Mouse (Mus musculus): ENCODE measurements at regions not wholly inside any gene's neighbourhood (a gene's known extent, or its start where the extent isn't known, plus 50 kb on each side); places are given as distances from the start of the nearest gene placed in this dataset.
A peak's percentile ranks its signal among the peaks of the same experiment; 100 is the strongest.

GRCm38 (mm10) chr17:55288589-55288988 lies 156.6 kb upstream of the St6gal2 start:
- Histone ChIP-seq H3K9ac (ENCODE audit: low read length) (no peak overlapping the region), H3K9me3 (replicated peaks; ENCODE audit: control insufficient read depth, low read length) (no peaks in the 10 kb centered on the region), H3K27ac (ENCODE audit: low read depth, low read length) (no peak overlapping the region), H3K27me3 (replicated peaks; ENCODE audit: control insufficient read depth, insufficient read depth, low read length) (no peaks in the 10 kb centered on the region), H3K4me1 (ENCODE audit: control insufficient read depth, insufficient read depth, low read length) (no peaks in the 10 kb centered on the region), H3K4me2 (ENCODE audit: low read length) (no peak overlapping the region), H3K4me3 (ENCODE audit: low read depth, low read length) (no peak overlapping the region), H3K36me3 (ENCODE audit: control insufficient read depth, insufficient read depth, low read length) (no peaks in the 10 kb centered on the region)
- 7% methylated on average over 1 of the region's 1 CpGs for WGBS
- DNase-seq (ENCODE audit: low spot score), result no peak
- ATAC-seq, result no peak

DNA sequence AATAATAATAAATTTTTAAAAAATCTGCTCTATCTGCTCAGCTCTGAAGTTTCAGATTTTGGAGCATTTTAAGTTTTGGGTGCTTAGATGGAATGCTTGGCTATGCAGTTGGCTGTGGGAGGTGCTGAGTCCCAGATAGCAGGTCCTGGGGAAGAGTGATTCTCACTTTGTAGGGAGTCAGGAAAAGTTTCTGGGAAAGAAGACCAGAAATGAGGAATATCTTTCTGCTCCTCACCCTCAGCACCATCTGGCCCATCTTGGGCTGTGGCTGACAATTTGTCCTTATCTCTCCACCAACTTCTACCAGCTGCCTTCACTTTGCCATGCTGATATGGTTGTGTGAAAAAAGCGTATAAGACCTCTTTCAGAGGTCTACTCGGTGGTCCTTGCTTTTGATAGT lies 152.5 kb upstream of the St6gal2 start:
- Histone ChIP-seq H3K4me3 (ENCODE audit: low read depth, low read length) (no peak overlapping the region), H3K4me1 (ENCODE audit: control insufficient read depth, insufficient read depth, low read length) (no peaks in the 10 kb centered on the region), H3K36me3 (ENCODE audit: control insufficient read depth, insufficient read depth, low read length) (no peaks in the 10 kb centered on the region), H3K9ac (ENCODE audit: low read length) (no peak overlapping the region), H3K27ac (ENCODE audit: low read depth, low read length) (no peak overlapping the region), H3K27me3 (replicated peaks; ENCODE audit: control insufficient read depth, insufficient read depth, low read length) (no peaks in the 10 kb centered on the region), H3K9me3 (replicated peaks; ENCODE audit: control insufficient read depth, low read length) (no peaks in the 10 kb centered on the region), H3K4me2 (ENCODE audit: low read length) (no peak overlapping the region)
- ATAC-seq (no peak), DNase-seq (ENCODE audit: low spot score) (no peak)
- 87% methylated on average over 2 of the region's 2 CpGs for WGBS

GRCm38 (mm10) chr17:55296701-55297100 lies 148.5 kb upstream of the St6gal2 start:
- Histone ChIP-seq H3K27ac (ENCODE audit: low read depth, low read length) (no peak overlapping the region), H3K27me3 (replicated peaks; ENCODE audit: control insufficient read depth, insufficient read depth, low read length) (no peaks in the 10 kb centered on the region), H3K9ac (ENCODE audit: low read length) (no peak overlapping the region), H3K4me2 (ENCODE audit: low read length) (no peak overlapping the region), H3K4me1 (ENCODE audit: control insufficient read depth, insufficient read depth, low read length) (no peaks in the 10 kb centered on the region), H3K9me3 (replicated peaks; ENCODE audit: control insufficient read depth, low read length) (no peaks in the 10 kb centered on the region), H3K4me3 (ENCODE audit: low read depth, low read length) (no peak overlapping the region), H3K36me3 (ENCODE audit: control insufficient read depth, insufficient read depth, low read length) (no peaks in the 10 kb centered on the region)
- ATAC-seq, result no peak
- DNase-seq (ENCODE audit: low spot score), result no peak
- 93% methylated on average over 2 of the region's 2 CpGs for WGBS

- Histone ChIP-seq H3K27ac (ENCODE audit: low read depth, low read length) (no peak overlapping the region), H3K27me3 (replicated peaks; ENCODE audit: control insufficient read depth, insufficient read depth, low read length) (no peaks in the 10 kb centered on the region), H3K36me3 (ENCODE audit: control insufficient read depth, insufficient read depth, low read length) (no peaks in the 10 kb centered on the region), H3K9ac (ENCODE audit: low read length) (no peak overlapping the region), H3K4me2 (ENCODE audit: low read length) (no peak overlapping the region), H3K9me3 (replicated peaks; ENCODE audit: control insufficient read depth, low read length) (no peaks in the 10 kb centered on the region), H3K4me3 (ENCODE audit: low read depth, low read length) (no peak overlapping the region), H3K4me1 (ENCODE audit: control insufficient read depth, insufficient read depth, low read length) (no peaks in the 10 kb centered on the region)
- DNase-seq (ENCODE audit: low spot score), result no peak
- WGBS, result 84% methylated on average over 1 of the region's 1 CpGs
- ATAC-seq, result no peak
Observed at GRCm38 (mm10) chr17:55298852-55299251, 146.3 kb upstream of the St6gal2 start.

DNA sequence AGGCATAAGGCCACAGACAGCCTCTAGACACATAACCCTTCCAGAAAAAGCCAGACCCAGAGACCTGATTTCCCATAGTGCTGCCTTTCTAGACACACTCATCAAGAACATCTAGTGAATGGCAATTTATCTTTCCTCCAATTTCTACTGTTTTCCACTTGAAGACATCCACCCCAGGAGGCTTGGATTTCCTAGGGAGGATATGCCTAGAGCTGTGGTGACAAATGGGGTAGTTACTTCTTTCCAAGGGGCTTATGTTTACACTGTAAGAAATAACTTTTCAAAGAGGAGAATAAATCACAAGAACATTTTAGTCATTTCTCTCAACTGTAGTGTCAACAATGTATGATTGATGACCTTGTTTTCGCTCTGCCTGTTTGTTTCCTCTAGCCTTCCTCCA lies 124.2 kb upstream of the St6gal2 start:
- Histone ChIP-seq H3K4me1 (ENCODE audit: control insufficient read depth, insufficient read depth, low read length) (no peaks in the 10 kb centered on the region), H3K4me3 (ENCODE audit: low read depth, low read length) (no peak overlapping the region), H3K9me3 (replicated peaks; ENCODE audit: control insufficient read depth, low read length) (no peaks in the 10 kb centered on the region), H3K9ac (ENCODE audit: low read length) (no peak overlapping the region), H3K27ac (ENCODE audit: low read depth, low read length) (no peak overlapping the region), H3K36me3 (ENCODE audit: control insufficient read depth, insufficient read depth, low read length) (no peaks in the 10 kb centered on the region), H3K27me3 (replicated peaks; ENCODE audit: control insufficient read depth, insufficient read depth, low read length) (no peaks in the 10 kb centered on the region), H3K4me2 (ENCODE audit: low read length) (no peak overlapping the region)
- DNase-seq (ENCODE audit: low spot score) (no peak), ATAC-seq (no peak)
- 92% methylated on average over 1 of the region's 1 CpGs for WGBS

DNA sequence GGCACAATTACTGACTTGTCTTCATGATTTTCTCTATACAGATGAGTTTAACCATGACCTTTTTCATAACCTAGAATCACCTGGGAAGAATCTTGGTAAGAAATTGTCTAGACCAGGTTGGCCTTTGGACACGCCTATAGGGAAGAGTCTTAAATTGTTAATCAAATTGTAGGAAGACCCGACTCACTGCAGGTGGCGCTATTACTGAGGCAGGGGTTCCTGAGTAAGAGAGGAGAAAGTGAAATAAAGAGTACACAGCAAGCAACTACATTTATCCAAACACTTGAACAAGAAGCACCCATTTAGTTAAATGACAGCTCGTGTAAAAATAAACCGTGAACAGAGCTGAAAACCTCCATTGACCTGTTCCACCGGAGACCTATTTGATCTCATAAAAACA lies 85.9 kb upstream of the St6gal2 start:
- H3K9ac ChIP-seq (ENCODE audit: low read length), result no peak overlapping the region
- no peak overlapping the region for H3K4me3 ChIP-seq (ENCODE audit: low read depth, low read length)
- no peak for DNase-seq (ENCODE audit: low spot score)
- 88% methylated on average over 6 of the region's 6 CpGs for WGBS
- no peak for ATAC-seq
- no peaks in the 10 kb centered on the region for H3K36me3 ChIP-seq (ENCODE audit: control insufficient read depth, insufficient read depth, low read length)
- H3K27me3 ChIP-seq (replicated peaks; ENCODE audit: control insufficient read depth, insufficient read depth, low read length), result no peaks in the 10 kb centered on the region
- H3K4me1 ChIP-seq (ENCODE audit: control insufficient read depth, insufficient read depth, low read length), result no peaks in the 10 kb centered on the region
- no peak overlapping the region for H3K4me2 ChIP-seq (ENCODE audit: low read length)
- no peak overlapping the region for H3K27ac ChIP-seq (ENCODE audit: low read depth, low read length)
- no peaks in the 10 kb centered on the region for H3K9me3 ChIP-seq (replicated peaks; ENCODE audit: control insufficient read depth, low read length)

DNA sequence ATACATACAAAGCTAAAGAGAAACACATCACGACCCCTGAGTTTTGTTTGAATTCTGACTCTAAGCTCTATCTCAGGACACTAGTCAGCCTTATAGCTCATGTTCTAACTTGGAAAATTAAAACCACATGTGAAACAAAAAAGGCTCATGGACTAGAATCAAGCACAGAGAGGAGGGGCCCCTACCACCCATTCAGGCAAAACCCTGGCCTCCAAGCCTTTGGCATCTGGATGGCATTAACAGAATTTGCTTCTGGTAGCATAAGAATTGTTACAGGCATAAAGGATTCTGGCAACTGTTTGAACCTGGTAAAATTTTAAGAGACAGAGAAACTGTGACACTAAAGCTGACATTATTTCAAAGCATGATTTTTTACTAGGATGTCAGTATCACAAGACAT lies 78.1 kb upstream of the St6gal2 start:
- Histone ChIP-seq H3K36me3 (ENCODE audit: control insufficient read depth, insufficient read depth, low read length) (no peaks in the 10 kb centered on the region), H3K4me2 (ENCODE audit: low read length) (no peak overlapping the region), H3K4me3 (ENCODE audit: low read depth, low read length) (no peak overlapping the region), H3K27me3 (replicated peaks; ENCODE audit: control insufficient read depth, insufficient read depth, low read length) (no peaks in the 10 kb centered on the region), H3K9me3 (replicated peaks; ENCODE audit: control insufficient read depth, low read length) (no peaks in the 10 kb centered on the region), H3K9ac (ENCODE audit: low read length) (no peak overlapping the region), H3K4me1 (ENCODE audit: control insufficient read depth, insufficient read depth, low read length) (no peaks in the 10 kb centered on the region), H3K27ac (ENCODE audit: low read depth, low read length) (no peak overlapping the region)
- no peak for ATAC-seq
- DNase-seq (ENCODE audit: low spot score), result no peak
- 86% methylated on average over 1 of the region's 1 CpGs for WGBS

DNA sequence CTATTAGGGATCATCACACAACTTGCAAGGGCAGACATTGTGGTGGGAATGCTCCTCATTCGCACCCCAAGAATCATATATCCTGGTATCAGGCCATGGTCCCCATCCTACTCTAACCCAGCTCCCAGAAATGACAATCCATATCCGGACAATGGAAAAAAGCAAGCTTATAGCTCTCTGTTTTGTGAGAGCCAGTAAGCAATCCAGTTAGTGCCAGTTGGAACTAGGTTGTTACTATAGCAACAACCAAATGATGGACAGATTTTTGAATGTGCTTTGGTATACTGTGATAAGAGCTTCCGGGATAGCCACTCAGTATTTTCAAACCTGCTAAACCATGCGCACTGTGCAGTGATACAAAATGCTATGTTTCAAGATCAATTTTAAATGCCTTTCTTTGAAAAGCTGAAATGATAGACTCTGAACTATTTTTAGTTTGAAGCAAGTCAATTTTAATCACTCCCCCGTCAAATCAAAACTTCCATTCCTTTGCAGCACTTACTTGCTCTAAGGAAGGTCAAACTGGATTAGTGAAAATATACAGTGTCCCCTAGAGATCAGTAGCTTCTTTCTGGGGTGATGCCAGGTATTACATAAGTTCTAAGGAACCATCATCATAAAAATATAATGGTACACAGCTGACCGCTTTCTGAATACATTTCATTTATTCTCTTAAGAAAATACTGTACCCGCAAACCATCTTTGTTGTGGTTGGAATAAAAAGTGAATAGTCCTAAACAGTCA lies 77.5 kb upstream of the St6gal2 start:
- Histone ChIP-seq H3K4me2 (ENCODE audit: low read length) (no peak overlapping the region), H3K4me1 (ENCODE audit: control insufficient read depth, insufficient read depth, low read length) (no peaks in the 10 kb centered on the region), H3K36me3 (ENCODE audit: control insufficient read depth, insufficient read depth, low read length) (no peaks in the 10 kb centered on the region), H3K27ac (ENCODE audit: low read depth, low read length) (no peak overlapping the region), H3K27me3 (replicated peaks; ENCODE audit: control insufficient read depth, insufficient read depth, low read length) (no peaks in the 10 kb centered on the region), H3K9ac (ENCODE audit: low read length) (no peak overlapping the region), H3K9me3 (replicated peaks; ENCODE audit: control insufficient read depth, low read length) (no peaks in the 10 kb centered on the region), H3K4me3 (ENCODE audit: low read depth, low read length) (no peak overlapping the region)
- DNase-seq (ENCODE audit: low spot score) (peak; percentile 68), ATAC-seq (peak; percentile 79)
- WGBS, result 84% methylated on average over 7 of the region's 7 CpGs
